Mouse (Mus musculus) MEL (cell line): ENCODE data around the gene Fam209.

Experiments
- BHLHE40 ChIP-seq: IDR thresholded peaks from 2 replicates; pipeline ENCODE4 v1.6.1; 2012; ENCODE audit warnings: low read depth, mild to moderate bottlenecking, inconsistent platforms, low read length, improper control_type of control experiment, borderline replicate concordance
- CTCF ChIP-seq, 3 experiments: IDR thresholded peaks in 2 of 3; conservative IDR thresholded peaks in 1 of 3; 2 replicates each; pipeline ENCODE4 v1.5.1; 2011 to 2012; ENCODE audit warnings: low read length in 3 of 3, low read depth in 2 of 3, mild to moderate bottlenecking in 2 of 3, improper control_type of control experiment in 1 of 3, inconsistent platforms in 1 of 3, mixed read lengths in 1 of 3, moderate library complexity in 1 of 3; ENCODE audit not compliant: control insufficient read depth in 1 of 3, insufficient read depth in 1 of 3, poor library complexity in 1 of 3, severe bottlenecking in 1 of 3
- E2F4 ChIP-seq: IDR thresholded peaks from 2 replicates; pipeline ENCODE4 v1.6.1; 2011; ENCODE audit warnings: low read depth, low read length, improper control_type of control experiment, borderline replicate concordance
- EP300 ChIP-seq, 2 experiments: IDR thresholded peaks; 2 replicates each; pipeline ENCODE4 v1.6.1; 2011; ENCODE audit warnings: improper control_type of control experiment in 2 of 2, low read length in 2 of 2, low read depth in 1 of 2, mild to moderate bottlenecking in 1 of 2
- GATA1 ChIP-seq: IDR thresholded peaks from 2 replicates; pipeline ENCODE4 v1.6.1; 2011; ENCODE audit warnings: low read depth, low read length, improper control_type of control experiment
- MAX ChIP-seq: IDR thresholded peaks from 2 replicates; pipeline ENCODE4 v1.6.1; 2011; ENCODE audit warnings: low read length, improper control_type of control experiment
- POLR2A ChIP-seq, 2 experiments: IDR thresholded peaks; 2 replicates each; pipeline ENCODE4 v1.6.1; 2011 to 2012; ENCODE audit warnings: low read length in 2 of 2, mild to moderate bottlenecking in 2 of 2, control low read depth in 1 of 2, improper control_type of control experiment in 1 of 2, low read depth in 1 of 2, moderate library complexity in 1 of 2; ENCODE audit not compliant: control insufficient read depth in 1 of 2, insufficient read depth in 1 of 2, poor library complexity in 1 of 2
- TCF12 ChIP-seq: IDR thresholded peaks from 2 replicates; pipeline ENCODE4 v1.6.1; 2014; ENCODE audit warnings: low read depth, mild to moderate bottlenecking, inconsistent platforms, low read length, improper control_type of control experiment, moderate library complexity
- USF1 ChIP-seq: IDR thresholded peaks from 2 replicates; pipeline ENCODE4 v1.6.1; 2014; ENCODE audit warnings: low read depth, mild to moderate bottlenecking, inconsistent platforms, low read length, improper control_type of control experiment, moderate library complexity
- ZKSCAN1 ChIP-seq: IDR thresholded peaks from 2 replicates; pipeline ENCODE4 v1.6.1; 2012; ENCODE audit warnings: low read depth, mild to moderate bottlenecking, inconsistent platforms, low read length, improper control_type of control experiment, moderate library complexity

GRCm38 (mm10) chr2:172496736-172497345 is 24.5 kb downstream of the Fam209 start:
- TF ChIP-seq E2F4 (no peak), EP300 (IDR thresholded peaks at IDR 0.05; ENCODE audit: low read depth in 1 of 2, low read length in 2 of 2) (no peak), POLR2A (IDR thresholded peaks at IDR 0.05; ENCODE audit: control insufficient read depth in 1 of 2, insufficient read depth in 1 of 2, low read depth in 1 of 2, low read length in 2 of 2, poor library complexity in 1 of 2) (no peak), MAX (no peak), TCF12 (no peak), GATA1 (no peak), CTCF (IDR thresholded peaks at IDR 0.05 in 2 of 3, conservative IDR thresholded peaks at IDR 0.05 in 1 of 3; ENCODE audit: control insufficient read depth in 1 of 3, insufficient read depth in 1 of 3, low read depth in 2 of 3, low read length in 3 of 3, poor library complexity in 1 of 3, severe bottlenecking in 1 of 3) (no peak), USF1 (no peak), ZKSCAN1 (no peak), BHLHE40 (no peak)
